Mouse (Mus musculus): ENCODE data around the gene Ak3. TPM values are rescaled to one million over a fixed set of nuclear protein-coding genes. Genes with fewer than 3 reads are reported as not detected.

Gene Ak3
- 141 and 150 TPM in 2 replicates for polyA plus RNA-seq (2015; fragmentation: Nextera tagmentation; extraction: Ambion mirVana)

GRCm38 (mm10) chr19:29047334-29048170 lies at the start of gene Ak3:
Gene Ak3 (minus strand): TSS chr19:29047961.
- peak; percentile 93 for DNase-seq (ENCODE audit: low spot score)
- H3K27me3 ChIP-seq (ENCODE audit: control insufficient read depth, insufficient read depth, low read length): no peaks in the 10 kb centered on the region
- TF ChIP-seq CTCF (IDR thresholded peaks at IDR 0.05; ENCODE audit: low read depth) (peak; percentile 62), EP300 (optimal IDR thresholded peaks at IDR 0.05) (no peak)
- WGBS: under 1% methylated on average over 62 of the region's 68 CpGs
- H3K4me3 ChIP-seq (ENCODE audit: low read depth, low read length): peak within 1 kb of the TSS; percentile 92
- H3K9ac ChIP-seq (ENCODE audit: low read length): peak within 1 kb of the TSS; percentile 98
- no peaks in the 10 kb centered on the region for H3K9me3 ChIP-seq (ENCODE audit: control insufficient read depth, low read length)
- H3K4me2 ChIP-seq (replicated peaks; ENCODE audit: low read depth): peak within 1 kb of the TSS; percentile 77
- ATAC-seq (ENCODE audit: low FRiP score, low TSS enrichment): peak; percentile 89
- no peaks in the 10 kb centered on the region for H3K36me3 ChIP-seq (ENCODE audit: control insufficient read depth, insufficient read depth, low read length)
- H3K4me1 ChIP-seq (replicated peaks; ENCODE audit: control insufficient read depth, insufficient read depth): peaks cover 5% of the 10 kb centered on the region; the same call in 1 of the 2 replicates
- peak within 1 kb of the TSS; percentile 98 for H3K27ac ChIP-seq (replicated peaks)

GRCm38 (mm10) chr19:29092194-29092593 lies 44.4 kb upstream of the Ak3 start:
- ATAC-seq (ENCODE audit: low FRiP score, low TSS enrichment): no peak
- H3K27me3 ChIP-seq (ENCODE audit: control insufficient read depth, insufficient read depth, low read length): no peaks in the 10 kb centered on the region
- H3K4me1 ChIP-seq (replicated peaks; ENCODE audit: control insufficient read depth, insufficient read depth): no peaks in the 10 kb centered on the region
- DNase-seq (ENCODE audit: low spot score): no peak
- no peak overlapping the region for H3K27ac ChIP-seq (replicated peaks)
- H3K36me3 ChIP-seq (ENCODE audit: control insufficient read depth, insufficient read depth, low read length): no peaks in the 10 kb centered on the region
- TF ChIP-seq EP300 (optimal IDR thresholded peaks at IDR 0.05): no peak
- TF ChIP-seq CTCF (IDR thresholded peaks at IDR 0.05; ENCODE audit: low read depth): no peak
- no peak overlapping the region for H3K4me3 ChIP-seq (ENCODE audit: low read depth, low read length)
- H3K4me2 ChIP-seq (replicated peaks; ENCODE audit: low read depth): no peak overlapping the region
- H3K9ac ChIP-seq (ENCODE audit: low read length): no peak overlapping the region
- no peaks in the 10 kb centered on the region for H3K9me3 ChIP-seq (ENCODE audit: control insufficient read depth, low read length)

DNA sequence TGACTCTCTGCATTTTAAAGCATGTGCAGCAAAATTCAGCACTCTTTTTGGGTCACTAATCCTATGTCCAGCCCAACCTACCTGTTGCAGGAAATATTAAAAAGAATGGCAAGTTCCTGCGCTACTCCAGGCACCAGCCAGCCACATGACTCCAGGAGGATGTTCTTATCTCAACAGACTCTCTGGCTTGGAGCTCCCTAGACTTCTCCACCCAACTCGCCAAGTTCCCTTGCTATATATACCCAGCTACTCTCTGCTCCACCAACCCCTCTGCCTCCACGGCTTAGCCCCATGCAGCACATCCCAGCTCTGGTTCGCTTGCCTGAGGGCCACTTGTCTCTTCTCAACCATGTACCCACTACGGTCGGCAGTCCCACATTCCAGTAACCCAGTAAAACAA lies 40.9 kb upstream of the Ak3 start:
- TF ChIP-seq EP300 (optimal IDR thresholded peaks at IDR 0.05) (no peak), CTCF (IDR thresholded peaks at IDR 0.05; ENCODE audit: low read depth) (no peak)

DNA sequence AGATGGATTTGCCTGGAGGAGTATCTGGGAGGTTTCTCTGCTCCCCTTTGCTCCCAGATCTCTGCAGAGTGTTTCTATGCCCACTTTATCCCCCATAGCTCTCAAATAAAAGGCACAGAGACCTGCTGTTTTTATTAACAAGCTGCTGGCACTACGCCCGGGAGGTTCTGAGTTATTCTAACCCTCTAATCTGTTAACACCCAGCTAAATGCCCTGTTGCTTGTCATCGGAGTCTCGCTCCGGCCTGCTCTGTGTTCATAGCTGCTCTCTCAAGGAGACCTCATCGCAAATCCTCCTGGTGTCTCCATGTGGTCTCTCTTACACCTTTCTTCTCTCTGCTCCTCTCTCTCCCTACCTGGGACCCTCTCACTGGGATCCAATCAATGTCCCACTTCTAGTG lies 27.0 kb upstream of the Ak3 start:
- DNase-seq (ENCODE audit: low spot score) (peak; percentile 17), ATAC-seq (ENCODE audit: low FRiP score, low TSS enrichment) (no peak)
- H3K9ac ChIP-seq (ENCODE audit: low read length): no peak overlapping the region
- no peaks in the 10 kb centered on the region for H3K27me3 ChIP-seq (ENCODE audit: control insufficient read depth, insufficient read depth, low read length)
- WGBS: 36% methylated on average over 6 of the region's 6 CpGs
- H3K4me1 ChIP-seq (replicated peaks; ENCODE audit: control insufficient read depth, insufficient read depth): no peaks in the 10 kb centered on the region
- H3K9me3 ChIP-seq (ENCODE audit: control insufficient read depth, low read length): no peaks in the 10 kb centered on the region
- H3K4me3 ChIP-seq (ENCODE audit: low read depth, low read length): no peak overlapping the region
- no peak overlapping the region for H3K27ac ChIP-seq (replicated peaks)
- TF ChIP-seq CTCF (IDR thresholded peaks at IDR 0.05; ENCODE audit: low read depth): no peak
- H3K4me2 ChIP-seq (replicated peaks; ENCODE audit: low read depth): no peak overlapping the region
- no peaks in the 10 kb centered on the region for H3K36me3 ChIP-seq (ENCODE audit: control insufficient read depth, insufficient read depth, low read length)

More for the DNA sequence above, 40.9 kb upstream of the Ak3 start:
- H3K4me3 ChIP-seq (ENCODE audit: low read depth, low read length): no peak overlapping the region
- DNase-seq (ENCODE audit: low spot score) (no peak), ATAC-seq (ENCODE audit: low FRiP score, low TSS enrichment) (no peak)
- H3K36me3 ChIP-seq (ENCODE audit: control insufficient read depth, insufficient read depth, low read length): no peaks in the 10 kb centered on the region
- no peaks in the 10 kb centered on the region for H3K27me3 ChIP-seq (ENCODE audit: control insufficient read depth, insufficient read depth, low read length)
- no peaks in the 10 kb centered on the region for H3K9me3 ChIP-seq (ENCODE audit: control insufficient read depth, low read length)
- WGBS: 61% methylated on average over 6 of the region's 6 CpGs
- no peak overlapping the region for H3K27ac ChIP-seq (replicated peaks)
- no peak overlapping the region for H3K9ac ChIP-seq (ENCODE audit: low read length)
- no peaks in the 10 kb centered on the region for H3K4me1 ChIP-seq (replicated peaks; ENCODE audit: control insufficient read depth, insufficient read depth)
- H3K4me2 ChIP-seq (replicated peaks; ENCODE audit: low read depth): no peak overlapping the region

DNA sequence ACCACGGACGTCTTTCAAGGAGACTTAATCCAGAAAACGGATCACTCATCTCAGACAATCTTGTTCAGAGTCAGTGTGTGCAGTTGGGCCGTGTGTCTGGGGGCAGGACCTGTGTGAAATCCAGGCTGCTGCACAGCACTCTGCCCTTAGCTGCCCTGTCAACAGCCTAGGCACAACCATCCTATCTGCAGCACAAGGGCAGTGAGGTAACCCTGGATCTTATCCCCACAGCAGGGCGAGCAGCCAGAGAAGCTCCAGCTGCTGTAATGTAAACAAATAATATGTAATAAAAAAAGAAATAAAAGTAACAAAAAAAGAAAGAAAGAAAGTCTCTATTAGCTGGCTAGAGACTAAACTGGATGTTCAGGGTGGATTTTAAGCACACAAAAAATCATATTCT lies 21.4 kb upstream of the Ak3 start:
- no peak overlapping the region for H3K4me2 ChIP-seq (replicated peaks; ENCODE audit: low read depth)
- TF ChIP-seq EP300 (optimal IDR thresholded peaks at IDR 0.05) (no peak), CTCF (IDR thresholded peaks at IDR 0.05; ENCODE audit: low read depth) (no peak)
- H3K27ac ChIP-seq (replicated peaks): no peak overlapping the region
- ATAC-seq (ENCODE audit: low FRiP score, low TSS enrichment): no peak
- H3K4me1 ChIP-seq (replicated peaks; ENCODE audit: control insufficient read depth, insufficient read depth): no peaks in the 10 kb centered on the region
- no peak overlapping the region for H3K4me3 ChIP-seq (ENCODE audit: low read depth, low read length)
- no peak overlapping the region for H3K9ac ChIP-seq (ENCODE audit: low read length)
- no peaks in the 10 kb centered on the region for H3K9me3 ChIP-seq (ENCODE audit: control insufficient read depth, low read length)
- no peak for DNase-seq (ENCODE audit: low spot score)
- 44% methylated on average over 5 of the region's 5 CpGs for WGBS
- H3K36me3 ChIP-seq (ENCODE audit: control insufficient read depth, insufficient read depth, low read length): no peaks in the 10 kb centered on the region
- no peaks in the 10 kb centered on the region for H3K27me3 ChIP-seq (ENCODE audit: control insufficient read depth, insufficient read depth, low read length)

DNA sequence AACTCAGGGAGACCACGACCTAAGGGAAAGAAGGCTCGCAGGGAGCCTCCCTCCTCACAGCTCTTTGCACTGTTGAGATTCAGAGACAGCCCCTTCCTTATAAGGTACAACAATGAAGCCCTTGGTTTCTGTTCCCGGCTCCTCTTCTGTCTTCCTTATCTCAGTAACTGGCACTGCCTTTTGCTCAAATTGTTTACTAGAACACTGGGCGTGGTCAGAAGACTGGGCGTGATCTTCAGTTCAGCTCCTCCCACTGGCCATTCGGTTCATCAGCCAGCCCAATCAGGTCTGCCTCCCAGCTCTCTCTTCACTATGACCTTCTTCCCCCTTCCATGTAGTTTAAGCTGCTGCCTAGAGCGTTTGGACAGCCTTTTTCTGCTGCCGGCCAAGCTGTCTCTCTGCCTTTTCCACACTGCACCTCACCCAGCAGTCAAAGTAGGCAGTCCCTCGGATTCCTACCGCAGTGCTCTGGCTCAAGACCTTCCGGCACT lies 19.3 kb upstream of the Ak3 start:
- DNase-seq (ENCODE audit: low spot score) (peak; percentile 64), ATAC-seq (ENCODE audit: low FRiP score, low TSS enrichment) (peak; percentile 56; the same call in 1 of the 2 replicates)
- TF ChIP-seq CTCF (IDR thresholded peaks at IDR 0.05; ENCODE audit: low read depth): peak; percentile 9; the same call in 1 of the 2 replicates
- no peak for TF ChIP-seq EP300 (optimal IDR thresholded peaks at IDR 0.05)
- Histone ChIP-seq H3K9ac (ENCODE audit: low read length) (no peak overlapping the region), H3K9me3 (ENCODE audit: control insufficient read depth, low read length) (no peaks in the 10 kb centered on the region), H3K27ac (replicated peaks) (peak overlapping the region; percentile 73), H3K4me3 (ENCODE audit: low read depth, low read length) (peak overlapping the region; percentile 23), H3K27me3 (ENCODE audit: control insufficient read depth, insufficient read depth, low read length) (no peaks in the 10 kb centered on the region), H3K4me2 (replicated peaks; ENCODE audit: low read depth) (peak overlapping the region; percentile 44), H3K4me1 (replicated peaks; ENCODE audit: control insufficient read depth, insufficient read depth) (no peaks in the 10 kb centered on the region), H3K36me3 (ENCODE audit: control insufficient read depth, insufficient read depth, low read length) (no peaks in the 10 kb centered on the region)
- 8% methylated on average over 11 of the region's 11 CpGs for WGBS
